Mouse (Mus musculus) layer of hippocampus, adult 9-11 months (tissue): ENCODE measurements at regions not wholly inside any gene's neighbourhood (a gene's known extent, or its start where the extent isn't known, plus 50 kb on each side); places are given as distances from the start of the nearest gene placed in this dataset.
"Not testable (repeated sequence)": the region's sequence is repeated elsewhere in the genome, so short reads cannot be mapped to it uniquely, and the experiment has no call there.

Experiments used
- DNase-seq: peaks from one replicate; pipeline ENCODE4 v3.0.0; 2022

DNA sequence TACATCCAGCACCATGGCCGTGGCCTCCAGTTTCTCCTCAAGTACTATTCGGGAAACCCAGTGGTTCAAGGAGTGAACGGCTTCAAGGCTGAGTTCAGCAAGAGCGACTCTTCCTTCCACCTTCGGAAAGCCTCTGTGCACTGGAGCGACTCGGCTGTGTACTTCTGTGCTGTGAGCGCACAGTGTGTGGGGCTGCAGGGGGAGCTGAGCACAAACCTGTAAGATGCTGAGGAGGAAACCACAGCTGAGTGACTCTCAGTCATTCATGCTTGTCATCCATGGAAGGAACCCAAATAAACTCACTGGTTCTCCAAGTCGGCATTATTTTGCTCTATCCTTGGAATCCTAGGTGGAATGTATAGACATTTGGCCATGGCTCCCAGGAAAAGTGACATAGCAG, 297.1 kb upstream of the Olfr1507 start:
- not testable (repeated sequence) for DNase-seq

DNA sequence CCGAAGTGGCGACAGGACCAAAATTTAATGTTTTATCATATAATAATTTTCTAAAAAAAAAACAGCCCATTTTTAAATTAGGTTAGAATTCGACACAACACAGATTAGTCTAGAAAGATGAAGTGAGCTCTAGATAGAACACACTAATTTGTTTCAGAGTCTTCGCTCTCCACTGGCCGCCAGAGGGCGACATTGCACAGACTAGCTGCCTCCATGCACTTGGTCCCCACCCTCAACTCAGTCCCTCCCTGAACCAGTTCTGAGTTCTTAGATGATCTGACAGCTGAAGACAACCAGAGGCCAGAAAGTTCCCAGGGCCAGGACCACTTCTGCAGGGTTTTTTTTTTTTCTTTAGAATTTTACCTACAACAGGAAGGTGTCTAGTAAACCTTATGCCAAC, 296.3 kb upstream of the Olfr1507 start:
- DNase-seq, result not testable (repeated sequence)

DNA sequence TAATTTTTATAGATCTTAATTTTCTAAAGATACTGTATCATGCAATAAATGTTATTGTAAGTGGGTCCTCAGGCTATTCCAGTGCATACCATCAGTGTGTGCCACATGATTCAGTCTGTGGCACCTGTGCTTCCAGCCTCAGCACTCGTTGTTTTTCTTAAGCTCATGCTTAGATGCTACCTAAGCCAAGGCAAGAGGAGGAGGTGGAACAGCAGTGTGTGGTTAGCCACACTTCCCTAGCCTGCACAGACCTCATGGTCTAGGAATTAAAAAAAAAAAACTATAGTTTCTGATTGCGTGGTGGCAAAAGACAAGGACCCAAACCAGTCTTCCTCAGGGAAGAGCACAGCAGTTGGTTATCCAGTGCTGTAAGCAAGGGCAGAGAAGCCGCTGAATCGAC, 287.3 kb upstream of the Olfr1507 start:
- DNase-seq, result not testable (repeated sequence)

DNA sequence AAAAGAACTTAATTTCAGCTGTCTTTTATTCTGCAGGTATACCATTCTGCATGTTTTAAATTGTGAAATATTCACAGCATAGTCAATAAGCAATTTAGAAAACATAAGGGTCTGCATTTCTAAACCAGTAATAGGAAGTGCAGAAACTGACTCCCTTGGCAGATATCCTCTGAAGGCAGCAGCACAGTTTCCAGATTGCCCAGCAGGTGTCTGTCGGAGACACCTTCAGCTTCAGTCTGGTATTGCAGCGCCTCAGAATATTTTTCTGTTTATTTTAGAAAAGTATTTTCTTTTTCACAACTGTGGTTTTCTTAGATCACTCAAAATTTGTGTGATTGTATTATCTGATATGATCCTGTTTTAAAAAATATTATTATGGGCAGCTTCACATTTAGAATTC, 280.3 kb upstream of the Olfr1507 start:
- peak; percentile 3 for DNase-seq

DNA sequence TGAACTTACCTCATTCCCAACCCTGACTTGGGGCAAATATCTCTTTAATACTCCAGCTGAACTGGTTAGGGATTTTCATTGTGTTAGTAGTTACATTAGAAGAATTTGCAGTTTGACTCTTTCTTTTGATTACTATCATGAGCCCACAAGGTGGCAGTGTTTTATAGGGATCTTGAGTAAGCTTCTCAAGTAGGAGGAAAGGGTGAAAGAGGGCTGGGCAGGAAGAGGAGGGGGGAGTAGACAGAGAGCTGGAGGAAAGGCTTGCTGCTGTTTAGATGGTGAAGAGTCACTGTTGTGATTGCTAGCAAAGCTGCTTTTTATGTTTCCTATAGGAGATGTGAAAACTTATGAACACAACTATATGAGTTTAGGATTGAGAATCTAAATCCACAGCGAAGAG, 273.9 kb upstream of the Olfr1507 start:
- DNase-seq, result not testable (repeated sequence)

DNA sequence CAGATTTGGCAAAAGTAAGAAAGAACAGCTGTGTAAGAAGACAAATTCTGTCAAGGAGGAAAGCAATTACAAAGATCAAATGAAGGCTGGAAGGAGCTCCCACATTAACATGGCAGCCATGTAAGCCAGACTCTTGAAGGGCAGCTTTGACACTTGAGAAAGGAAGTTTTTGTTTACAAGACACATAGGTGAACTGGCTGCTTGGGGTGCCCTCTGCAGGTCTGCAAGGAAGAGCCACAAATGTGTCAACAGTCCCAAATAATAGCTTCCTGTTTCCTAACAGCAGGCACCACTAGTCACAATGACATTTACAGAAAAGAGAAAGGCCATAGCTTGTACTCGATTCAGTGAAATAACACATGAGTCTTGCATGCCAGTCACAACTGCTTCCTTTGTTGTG, 256.6 kb upstream of the Olfr1507 start:
- not testable (repeated sequence) for DNase-seq

DNA sequence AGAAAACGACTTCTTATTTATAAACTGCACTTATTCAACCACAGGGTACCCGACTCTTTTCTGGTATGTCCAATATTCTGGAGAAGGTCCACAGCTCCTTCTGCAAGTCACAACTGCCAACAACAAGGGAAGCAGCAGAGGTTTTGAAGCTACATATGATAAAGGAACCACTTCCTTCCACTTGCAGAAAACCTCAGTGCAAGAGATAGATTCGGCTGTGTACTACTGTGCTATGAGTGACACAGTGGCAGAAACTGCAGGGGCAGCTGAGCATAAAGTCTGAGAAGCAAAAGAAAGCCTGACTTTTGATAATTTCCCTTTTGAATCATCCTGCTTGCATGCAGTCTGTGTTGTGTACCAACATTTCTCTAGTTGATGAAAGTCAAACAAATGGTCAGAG, 231.1 kb upstream of the Olfr1507 start:
- not testable (repeated sequence) for DNase-seq

DNA sequence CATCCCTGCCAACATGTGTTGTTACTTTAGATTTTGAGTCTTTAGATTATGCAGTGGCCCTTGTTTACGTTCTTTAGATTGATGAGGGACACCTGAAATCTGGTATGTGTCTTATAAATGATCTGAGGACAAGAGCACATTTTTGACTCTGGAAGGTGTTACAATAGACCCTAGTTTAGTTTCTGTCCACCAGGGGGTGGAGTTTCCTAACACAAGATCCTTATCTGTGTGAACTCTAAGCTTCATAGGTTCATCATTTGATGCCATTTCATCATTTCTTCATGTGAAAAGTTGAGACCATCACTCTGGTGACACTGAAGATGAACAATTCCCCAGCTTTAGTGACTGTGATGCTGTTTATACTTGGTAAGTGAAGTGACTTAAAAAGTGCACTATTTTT, 229.4 kb upstream of the Olfr1507 start:
- not testable (repeated sequence) for DNase-seq

DNA sequence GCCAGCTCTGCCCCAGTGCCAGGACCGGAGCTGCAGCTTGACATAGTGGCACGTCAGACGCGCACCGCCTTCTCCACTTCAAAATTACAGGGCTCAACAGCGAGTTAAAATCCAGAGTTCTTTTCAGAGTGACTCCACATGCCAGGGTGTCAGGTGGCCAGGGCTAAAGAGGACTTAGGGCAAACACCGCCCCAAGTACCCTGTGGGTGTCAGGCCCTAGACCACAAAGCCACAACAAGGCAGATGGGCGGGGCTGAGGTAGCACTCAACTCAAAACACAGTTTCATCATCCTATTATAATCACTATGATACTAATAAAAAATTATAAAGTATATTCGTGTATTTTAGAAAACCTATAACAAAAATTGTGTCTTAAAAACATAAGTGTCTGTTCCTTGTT, 225.1 kb upstream of the Olfr1507 start:
- DNase-seq, result no peak

DNA sequence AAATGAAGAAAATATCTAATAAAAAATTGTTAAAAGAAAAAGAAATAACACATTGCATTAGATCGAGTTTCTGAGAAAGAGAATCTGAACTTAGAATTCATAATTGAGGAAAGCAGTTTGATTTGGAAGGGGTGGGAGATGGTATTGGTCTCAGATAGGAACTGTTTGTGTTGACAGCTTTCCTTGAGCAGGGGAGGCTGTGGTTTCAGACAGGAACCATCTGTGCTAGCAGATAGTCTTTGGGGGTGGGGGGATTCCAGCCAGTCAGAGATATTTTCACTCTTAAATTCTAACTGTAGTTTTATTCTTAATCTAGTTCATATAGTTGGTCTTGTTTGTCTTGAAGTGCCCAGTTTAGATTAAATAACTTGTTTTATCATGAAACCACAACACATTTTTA, 205.3 kb upstream of the Olfr1507 start:
- DNase-seq, result not testable (repeated sequence)

DNA sequence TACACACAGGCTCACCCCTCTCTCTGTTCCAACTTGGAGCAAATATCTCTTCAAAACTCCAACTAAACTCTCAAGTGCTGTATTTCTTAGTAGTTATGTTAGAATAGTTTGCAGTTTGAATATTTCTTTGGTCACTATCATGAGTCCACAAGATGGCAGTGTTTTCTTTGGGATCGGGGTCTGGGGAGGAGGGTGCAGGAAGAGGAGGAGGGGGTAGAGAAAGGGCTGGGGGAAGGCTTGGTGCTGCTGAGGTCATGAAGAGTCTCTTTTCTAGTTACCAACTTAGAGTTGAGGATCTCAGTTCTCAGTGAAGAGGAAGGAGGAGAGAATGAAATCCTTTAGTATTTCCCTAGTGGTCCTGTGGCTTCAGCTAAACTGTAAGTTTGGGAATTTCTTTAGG, 188.1 kb upstream of the Olfr1507 start:
- DNase-seq, result not testable (repeated sequence)

DNA sequence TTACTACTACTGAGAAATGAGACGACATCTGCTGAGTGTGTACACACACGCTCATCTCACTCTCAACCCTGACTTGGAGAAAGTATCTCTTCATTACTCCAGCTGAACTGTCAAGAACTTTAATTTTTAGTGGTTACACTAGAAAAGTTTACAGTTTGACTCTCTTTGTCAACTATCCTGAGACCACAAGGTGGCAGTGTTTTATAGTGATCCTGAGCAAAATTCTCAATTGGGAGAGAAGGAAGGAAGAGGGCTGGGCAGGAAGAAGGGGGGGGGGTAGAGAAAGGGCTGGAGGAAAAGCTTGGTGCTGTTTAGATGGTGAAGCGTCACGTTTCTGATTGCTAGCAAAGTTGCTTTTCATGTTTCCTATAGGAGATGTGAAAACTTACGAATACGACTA, 158.8 kb upstream of the Olfr1507 start:
- no peak for DNase-seq

DNA sequence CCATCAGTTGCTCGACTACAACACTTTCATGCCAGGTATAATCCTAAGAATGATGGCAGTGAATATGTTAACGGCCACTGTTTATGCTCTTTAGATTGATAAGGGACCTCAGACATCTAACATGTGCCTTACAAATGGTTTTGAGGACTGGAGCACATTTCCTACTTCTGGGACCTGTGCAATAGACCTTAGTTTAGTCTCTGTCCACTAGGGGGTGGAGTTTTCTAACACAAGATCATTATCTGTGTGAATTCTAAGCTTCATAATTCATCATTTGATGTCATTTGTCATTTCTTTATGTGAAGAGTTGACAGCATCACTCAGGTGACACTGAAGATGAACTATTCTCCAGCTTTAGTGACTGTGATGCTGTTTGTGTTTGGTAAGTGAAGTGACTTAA, 142.6 kb upstream of the Olfr1507 start:
- DNase-seq, result no peak

DNA sequence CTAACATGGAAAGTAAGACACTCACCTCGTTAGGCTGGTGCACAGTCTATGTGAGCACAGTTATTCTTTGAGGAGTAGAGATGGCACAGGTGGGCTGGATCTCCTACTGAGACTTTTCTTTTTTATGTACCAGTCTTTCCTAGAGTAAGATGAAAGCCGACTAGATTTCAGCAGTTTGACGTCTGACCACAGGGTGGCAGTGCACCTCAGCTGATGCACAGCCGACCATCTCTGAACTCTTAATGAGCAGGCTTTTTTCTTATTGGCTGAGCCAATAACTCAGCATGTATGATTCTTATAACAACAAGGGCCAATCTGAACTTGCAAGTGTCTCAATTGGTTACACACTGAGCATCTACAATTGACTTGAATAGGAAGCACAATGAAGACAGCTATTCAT, 126.6 kb upstream of the Olfr1507 start:
- no peak for DNase-seq

DNA sequence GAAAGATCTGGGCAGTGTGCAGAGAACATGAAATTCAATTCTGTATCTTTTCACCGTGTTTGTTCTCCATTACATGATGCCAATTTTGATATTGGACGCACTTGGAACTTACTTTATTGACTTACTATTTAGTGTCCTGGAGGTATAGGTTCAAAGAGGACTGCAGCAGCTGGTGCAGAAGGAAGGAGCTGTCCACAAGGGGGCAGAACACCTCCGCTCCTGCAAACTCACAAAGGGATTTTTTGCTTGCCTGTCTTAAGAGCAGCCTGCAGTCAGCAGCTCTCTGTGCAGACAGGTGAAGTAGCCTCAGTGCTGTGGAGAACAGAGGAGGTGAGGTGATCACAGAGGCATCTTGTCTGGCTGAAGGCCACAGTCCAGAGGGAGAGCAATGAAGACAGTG, 84.8 kb upstream of the Olfr1507 start:
- DNase-seq, result no peak

DNA sequence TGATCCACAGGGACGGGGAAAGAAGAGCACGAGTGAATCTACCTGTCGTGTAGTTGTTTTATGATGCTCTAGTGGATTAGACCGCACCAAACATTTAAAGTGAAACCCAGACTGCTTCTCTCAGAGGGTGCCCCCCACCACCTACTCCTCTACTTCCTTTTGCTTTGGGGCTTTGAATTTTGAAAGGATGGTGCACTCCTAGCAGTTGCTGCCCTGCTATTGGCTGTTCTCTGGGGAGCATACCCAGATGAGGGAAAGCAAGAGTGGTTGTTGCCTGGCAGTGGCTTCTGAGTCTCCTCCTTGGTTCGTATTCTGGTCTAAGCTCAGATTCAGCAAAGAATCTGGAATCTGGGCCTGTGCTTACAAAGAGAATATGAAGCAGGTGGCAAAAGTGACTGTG, 71.4 kb upstream of the Olfr1507 start:
- no peak for DNase-seq

DNA sequence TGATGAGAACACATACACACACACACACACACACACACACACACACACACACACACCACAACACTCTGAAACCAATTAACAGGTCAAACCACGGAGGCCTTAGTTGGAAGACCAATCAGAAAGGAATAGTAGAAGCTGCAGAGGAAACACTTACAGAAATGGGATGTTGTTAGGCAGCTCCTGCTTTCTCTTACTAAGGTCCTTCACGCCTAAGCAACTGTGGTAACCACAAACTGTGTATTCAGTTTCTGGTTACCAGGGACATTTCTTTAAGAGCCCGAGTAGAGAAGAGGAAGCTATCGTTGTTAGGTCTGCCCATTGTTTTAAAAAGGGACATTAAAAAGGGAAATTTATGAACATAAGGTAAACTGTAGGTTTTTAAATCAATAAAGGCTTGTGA, 70.1 kb upstream of the Olfr1507 start:
- no peak for DNase-seq

DNA sequence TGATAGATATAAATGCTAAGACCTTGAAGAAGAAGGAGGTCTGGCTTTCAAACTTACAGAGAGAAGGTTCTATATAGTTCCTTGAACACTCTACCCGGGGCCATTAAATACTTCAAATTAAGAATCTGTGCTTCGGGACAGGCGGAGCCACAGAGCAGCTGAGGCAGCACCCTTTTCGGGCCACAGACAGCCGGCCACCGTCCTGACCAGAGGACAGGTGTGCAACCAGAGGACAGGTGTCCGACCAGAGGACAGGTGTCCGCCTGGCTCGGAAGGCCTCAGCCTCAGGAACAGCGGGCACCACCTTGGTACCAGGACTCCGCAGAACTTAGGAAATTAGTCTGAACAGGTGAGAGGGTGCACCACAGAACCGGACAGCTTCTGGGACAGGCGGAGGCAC, 60.8 kb upstream of the Olfr1507 start:
- DNase-seq, result not testable (repeated sequence)

DNA sequence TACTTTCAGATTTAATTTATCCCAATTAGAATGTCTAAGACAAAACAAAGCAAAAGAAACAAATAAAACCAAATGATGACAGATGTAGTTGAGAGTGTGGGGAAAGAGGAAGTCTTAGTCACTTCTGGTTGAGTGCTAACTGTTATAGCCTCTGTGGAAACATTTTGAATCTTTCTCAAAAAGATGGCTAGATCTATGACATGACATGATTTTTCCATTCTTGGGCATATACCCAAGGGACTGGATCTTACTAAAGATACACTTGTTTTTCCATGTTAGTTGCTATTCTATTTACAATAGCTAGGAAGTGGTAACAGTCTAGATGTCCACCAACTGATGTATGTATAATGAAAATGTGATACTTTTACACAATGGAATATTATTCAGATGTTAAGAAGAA, 57.9 kb upstream of the Olfr1507 start:
- no peak for DNase-seq

DNA sequence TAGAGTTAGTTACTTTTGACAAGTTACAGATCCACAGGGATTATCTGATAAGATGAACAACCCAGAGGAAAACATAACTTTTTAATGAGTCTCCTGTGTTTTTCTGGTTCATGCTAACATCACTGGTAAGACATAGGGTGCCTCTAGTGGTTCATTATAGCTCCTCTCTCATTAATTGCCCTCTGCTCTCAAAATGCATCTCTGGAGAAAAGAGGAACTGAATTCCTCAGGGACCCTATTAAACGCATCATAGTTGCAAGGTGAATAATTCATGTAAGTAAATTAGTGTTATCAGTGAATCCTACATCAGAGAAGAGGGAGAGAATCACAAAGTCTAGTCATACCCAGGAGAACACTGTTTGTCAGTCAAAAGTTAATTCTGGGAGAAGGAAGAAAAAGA, 52.4 kb upstream of the Olfr1507 start:
- no peak for DNase-seq
